Mouse (Mus musculus) CH12.LX (cell line): ENCODE data around the gene Vapb. TPM values are rescaled to one million over a fixed set of nuclear protein-coding genes. Genes with fewer than 3 reads are reported as not detected.

Source experiments
- DNase-seq: peaks from one replicate; pipeline ENCODE4 v3.0.0-alpha.2; 2013; ENCODE audit errors: extremely low read depth
- H3K27ac ChIP-seq: 2 replicates; pipeline ENCODE4 v1.5.1; 2012; ENCODE audit warnings: low read depth, mild to moderate bottlenecking, control low read depth, moderate library complexity; ENCODE audit not compliant: insufficient read depth
- H3K27me3 ChIP-seq: replicated peaks from 2 replicates; pipeline ENCODE3; 2012; ENCODE audit warnings: inconsistent platforms
- H3K36me3 ChIP-seq, 2 experiments: replicated peaks in 1 of 2; 2 replicates each; pipeline versions ENCODE3 to v1.6.1; 2012; ENCODE audit warnings: inconsistent platforms in 1 of 2, low read length in 1 of 2, mild to moderate bottlenecking in 1 of 2, mixed read lengths in 1 of 2, moderate library complexity in 1 of 2; ENCODE audit not compliant: control insufficient read depth in 1 of 2, insufficient read depth in 1 of 2
- H3K4me1 ChIP-seq, 2 experiments: 2 replicates each; pipeline ENCODE4 v1.6.1; 2012; ENCODE audit warnings: inconsistent platforms in 1 of 2, moderate library complexity in 1 of 2; ENCODE audit not compliant: insufficient read depth in 2 of 2, control insufficient read depth in 1 of 2
- H3K4me2 ChIP-seq: 2 replicates; pipeline ENCODE4 v1.6.1; 2012; ENCODE audit warnings: low read depth, mild to moderate bottlenecking, control low read depth; ENCODE audit not compliant: poor library complexity, insufficient read depth, severe bottlenecking
- H3K4me3 ChIP-seq, 3 experiments: fragments of 150-350 bp in 1 of 3; sonication (generic) in 1 of 3; replicated peaks in 1 of 3; 2 replicates each; pipeline versions ENCODE3 to v1.5.1; 2011 to 2012; ENCODE audit warnings: low read depth in 2 of 3, low read length in 2 of 3, mild to moderate bottlenecking in 2 of 3, moderate library complexity in 2 of 3, control low read depth in 1 of 3, improper control_type of control experiment in 1 of 3, inconsistent platforms in 1 of 3, mixed read lengths in 1 of 3; ENCODE audit not compliant: poor library complexity in 1 of 3
- H3K79me2 ChIP-seq: replicated peaks from 2 replicates; pipeline ENCODE4 v1.6.1; 2012; ENCODE audit warnings: mild to moderate bottlenecking, moderate library complexity; ENCODE audit not compliant: control insufficient read depth, poor library complexity, insufficient read depth, severe bottlenecking; ENCODE audit errors: extremely low read depth
- H3K9ac ChIP-seq: 2 replicates; pipeline ENCODE4 v1.6.1; 2012; ENCODE audit warnings: low read depth, mild to moderate bottlenecking, control low read depth, moderate library complexity; ENCODE audit not compliant: insufficient read depth
- H3K9me3 ChIP-seq: replicated peaks from 2 replicates; pipeline ENCODE3; 2012; ENCODE audit warnings: low read length, inconsistent platforms, mixed read lengths
- CHD1 ChIP-seq: IDR thresholded peaks from 2 replicates; pipeline ENCODE4 v1.6.1; 2012; ENCODE audit warnings: low read depth, low read length, improper control_type of control experiment, inconsistent platforms
- CHD2 ChIP-seq: IDR thresholded peaks from 2 replicates; pipeline ENCODE4 v1.6.1; 2011; ENCODE audit warnings: low read length, improper control_type of control experiment
- E2F4 ChIP-seq: IDR thresholded peaks from 2 replicates; pipeline ENCODE4 v1.6.1; 2011; ENCODE audit warnings: low read depth, low read length, improper control_type of control experiment; ENCODE audit not compliant: insufficient replicate concordance
- ELF1 ChIP-seq: IDR thresholded peaks from 2 replicates; pipeline ENCODE4 v1.6.1; 2014; ENCODE audit warnings: low read depth, mild to moderate bottlenecking, inconsistent platforms, low read length, improper control_type of control experiment
- EP300 ChIP-seq: IDR thresholded peaks from 2 replicates; pipeline ENCODE4 v1.6.1; 2011; ENCODE audit warnings: low read length, improper control_type of control experiment
- IRF4 ChIP-seq: IDR thresholded peaks from 2 replicates; pipeline ENCODE4 v1.6.1; 2014; ENCODE audit warnings: low read depth, mild to moderate bottlenecking, inconsistent platforms, low read length, improper control_type of control experiment
- JUN ChIP-seq: IDR thresholded peaks from 2 replicates; pipeline ENCODE4 v1.6.1; 2011; ENCODE audit warnings: low read depth, mild to moderate bottlenecking, low read length, improper control_type of control experiment, moderate library complexity; ENCODE audit not compliant: insufficient read depth
- JUND ChIP-seq: conservative IDR thresholded peaks from 2 replicates; pipeline ENCODE4 v1.6.1; 2011; ENCODE audit warnings: low read depth, low read length, improper control_type of control experiment
- MAX ChIP-seq: IDR thresholded peaks from 2 replicates; pipeline ENCODE4 v1.6.1; 2011; ENCODE audit warnings: low read length, improper control_type of control experiment
- MAZ ChIP-seq: IDR thresholded peaks from 2 replicates; pipeline ENCODE4 v1.6.1; 2012; ENCODE audit warnings: low read depth, mild to moderate bottlenecking, inconsistent platforms, low read length, improper control_type of control experiment, moderate library complexity
- MEF2A ChIP-seq: IDR thresholded peaks from 2 replicates; pipeline ENCODE4 v1.6.1; 2014; ENCODE audit warnings: low read depth, mild to moderate bottlenecking, inconsistent platforms, low read length, improper control_type of control experiment, borderline replicate concordance
- MXI1 ChIP-seq: IDR thresholded peaks from 2 replicates; pipeline ENCODE4 v1.6.1; 2011; ENCODE audit warnings: mild to moderate bottlenecking, low read depth, low read length, improper control_type of control experiment
- MYC ChIP-seq: IDR thresholded peaks from 2 replicates; pipeline ENCODE4 v1.6.1; 2011; ENCODE audit warnings: low read depth, mild to moderate bottlenecking, improper control_type of control experiment, low read length
- NELFE ChIP-seq: IDR thresholded peaks from 2 replicates; pipeline ENCODE4 v1.6.1; 2011; ENCODE audit warnings: low read depth, low read length, improper control_type of control experiment
- NRF1 ChIP-seq: IDR thresholded peaks from 2 replicates; pipeline ENCODE4 v1.6.1; 2014; ENCODE audit warnings: low read depth, mild to moderate bottlenecking, inconsistent platforms, low read length, improper control_type of control experiment, moderate library complexity
- POLR2A ChIP-seq: IDR thresholded peaks from 2 replicates; pipeline ENCODE4 v1.6.1; 2011; ENCODE audit warnings: low read depth, mild to moderate bottlenecking, improper control_type of control experiment, low read length
- RAD21 ChIP-seq: IDR thresholded peaks from 2 replicates; pipeline ENCODE4 v1.6.1; 2011; ENCODE audit warnings: low read depth, mild to moderate bottlenecking, low read length, improper control_type of control experiment, moderate library complexity
- SIN3A ChIP-seq: IDR thresholded peaks from 2 replicates; pipeline ENCODE4 v1.6.1; 2012; ENCODE audit warnings: low read length, improper control_type of control experiment, inconsistent platforms
- SMC3 ChIP-seq: IDR thresholded peaks from 2 replicates; pipeline ENCODE4 v1.6.1; 2011; ENCODE audit warnings: low read depth, low read length, improper control_type of control experiment
- UBTF ChIP-seq: IDR thresholded peaks from 2 replicates; pipeline ENCODE4 v1.6.1; 2012; ENCODE audit warnings: low read depth, mild to moderate bottlenecking, inconsistent platforms, low read length, improper control_type of control experiment, moderate library complexity
- USF1 ChIP-seq: IDR thresholded peaks from 2 replicates; pipeline ENCODE4 v1.6.1; 2014; ENCODE audit warnings: low read depth, mild to moderate bottlenecking, inconsistent platforms, low read length, improper control_type of control experiment
- ZC3H11A ChIP-seq: IDR thresholded peaks from 2 replicates; pipeline ENCODE4 v1.6.1; 2012; ENCODE audit warnings: low read depth, mild to moderate bottlenecking, inconsistent platforms, low read length, improper control_type of control experiment
- dilution Hi-C: fragments of 300-500 bp; cut with MboI; formaldehyde crosslinking; loops from 2 replicates; pipeline ENCODE4 v1.14.3; 2020; ENCODE audit warnings: low sequenced_read_pairs; ENCODE audit not compliant: extremely low pct_unique_long_range_greater_than_20kb, extremely low pct_ligation_motif_present
- in situ Hi-C: fragments of 300-500 bp; cut with MboI; formaldehyde crosslinking; loops from 3 replicates; pipeline ENCODE4 v1.14.3; 2019; ENCODE audit warnings: low sequenced_read_pairs, low pct_ligation_motif_present, low pct_unique_long_range_greater_than_20kb, mixed read lengths
- polyA plus RNA-seq: library from polyadenylated mRNA; unstranded; fragments of >175 nt; gene quantifications from 2 replicates; pipeline ENCODE4 v1.2.1, GENCODE M21; 2012; ENCODE audit warnings: low read depth; ENCODE audit not compliant: insufficient read length
- total RNA-seq, 2 experiments: library from RNA; depleted of rRNA; stranded (reverse); fragments of 300-350 nt in 1 of 2; fragments of >200 nt in 1 of 2; gene quantifications; 2 replicates each; pipeline ENCODE4 v1.2.3; 2012 to 2014

Gene Vapb
- total and polyA plus RNA-seq, 3 experiments, result 20.9 to 46.4 (median 44.7) TPM

GRCm38 (mm10) chr2:173796674-173796963 lies 59.3 kb downstream of the Vapb start:
- DNase-seq, result no peak
- TF ChIP-seq MEF2A, result no peak
- TF ChIP-seq SIN3A, result no peak
- no peak for TF ChIP-seq POLR2A
- no peak for TF ChIP-seq MYC
- TF ChIP-seq CHD1, result no peak
- TF ChIP-seq MXI1, result no peak
- no peak for TF ChIP-seq CHD2
- no peak for TF ChIP-seq JUN
- no peak for TF ChIP-seq UBTF
- TF ChIP-seq JUND, result no peak
- TF ChIP-seq USF1, result no peak
- TF ChIP-seq NELFE, result no peak
- no peak for TF ChIP-seq MAZ
- no peak for TF ChIP-seq RAD21
- no peak for TF ChIP-seq MAX
- no peak for TF ChIP-seq ZC3H11A
- TF ChIP-seq E2F4, result no peak
- TF ChIP-seq ELF1, result no peak
- TF ChIP-seq SMC3, result no peak
- in situ Hi-C loops (no loop called here), dilution Hi-C loops (no loop called here)
- H3K4me1 ChIP-seq, result no peaks in the 10 kb centered on the region
- no peak overlapping the region for H3K4me2 ChIP-seq
- no peaks in the 10 kb centered on the region for H3K9me3 ChIP-seq
- H3K27ac ChIP-seq, result no peak overlapping the region
- H3K79me2 ChIP-seq, result no peaks in the 10 kb centered on the region
- H3K9ac ChIP-seq, result no peak overlapping the region
- no peak overlapping the region for H3K4me3 ChIP-seq
- no peaks in the 10 kb centered on the region for H3K36me3 ChIP-seq
- peaks cover 15% of the 10 kb centered on the region for H3K27me3 ChIP-seq

- in situ Hi-C loops, result no loop called here
- Histone ChIP-seq H3K36me3 (no peaks in the 10 kb centered on the region), H3K27me3 (peaks cover 32% of the 10 kb centered on the region), H3K9ac (no peak overlapping the region), H3K4me1 (no peaks in the 10 kb centered on the region), H3K9me3 (no peaks in the 10 kb centered on the region), H3K4me3 (no peak overlapping the region), H3K79me2 (no peaks in the 10 kb centered on the region), H3K4me2 (no peak overlapping the region), H3K27ac (no peak overlapping the region)
- dilution Hi-C loops, result no loop called here
- TF ChIP-seq EP300, result no peak
- TF ChIP-seq MYC, result no peak
- no peak for TF ChIP-seq NELFE
- no peak for TF ChIP-seq JUN
- TF ChIP-seq NRF1, result no peak
- TF ChIP-seq IRF4, result no peak
- no peak for DNase-seq
Measured at GRCm38 (mm10) chr2:173799513-173799912, 62.2 kb downstream of the Vapb start.
